Mouse (Mus musculus) midbrain, postnatal 0 days (tissue): ENCODE data around the gene Gm5089. TPM values are rescaled to one million over a fixed set of nuclear protein-coding genes. Genes with fewer than 3 reads are reported as not detected.

ENCODE experiments used
- ATAC-seq: fragments of 200-750 bp; cut with Nextera tagmentation; 2 replicates; pipeline ENCODE4 v1.8.0; 2017; ENCODE audit warnings: moderate number of reproducible peaks, mild to moderate bottlenecking, moderate TSS enrichment, moderate library complexity; ENCODE audit not compliant: low FRiP score
- DNase-seq: peaks from one replicate; pipeline ENCODE4 v3.0.0-alpha.2; 2015; ENCODE audit warnings: low spot score
- H3K27ac ChIP-seq: fragments of 300-500 bp; sonication (generic); 2 replicates; pipeline ENCODE4 v1.5.1; 2014; ENCODE audit warnings: low read depth, mild to moderate bottlenecking, low read length, mixed read lengths
- H3K27me3 ChIP-seq: fragments of 300-500 bp; sonication (generic); 2 replicates; pipeline ENCODE4 v1.6.1; 2014; ENCODE audit warnings: low read length, control low read depth, mixed read lengths; ENCODE audit not compliant: insufficient read depth
- H3K36me3 ChIP-seq: fragments of 300-500 bp; sonication (generic); 2 replicates; pipeline ENCODE4 v1.6.1; 2014; ENCODE audit warnings: low read length, control low read depth, mixed read lengths; ENCODE audit not compliant: insufficient read depth
- H3K4me1 ChIP-seq: fragments of 300-500 bp; sonication (generic); 2 replicates; pipeline ENCODE4 v1.6.1; 2014; ENCODE audit warnings: mild to moderate bottlenecking, control low read depth, antibody characterized with exemption, low read length, mixed read lengths; ENCODE audit not compliant: insufficient read depth
- H3K4me2 ChIP-seq: fragments of 300-500 bp; sonication (generic); 2 replicates; pipeline ENCODE4 v1.6.1; 2014; ENCODE audit warnings: low read depth, mild to moderate bottlenecking, low read length, mixed read lengths; ENCODE audit not compliant: poor library complexity, severe bottlenecking
- H3K4me3 ChIP-seq: fragments of 300-500 bp; sonication (generic); 2 replicates; pipeline ENCODE4 v1.5.1; 2014; ENCODE audit warnings: low read depth, mild to moderate bottlenecking, low read length, moderate library complexity
- H3K9ac ChIP-seq: fragments of 300-500 bp; sonication (generic); replicated peaks from 2 replicates; pipeline ENCODE4 v1.6.1; 2014; ENCODE audit warnings: mild to moderate bottlenecking, low read length, moderate library complexity, mixed read lengths; ENCODE audit not compliant: poor library complexity, severe bottlenecking
- H3K9me3 ChIP-seq: fragments of 300-500 bp; sonication (generic); 2 replicates; pipeline ENCODE4 v1.6.1; 2016; ENCODE audit warnings: low read length, control low read depth
- CTCF ChIP-seq: IDR thresholded peaks from 2 replicates; pipeline ENCODE4 v1.5.1; 2016; ENCODE audit warnings: antibody characterized with exemption, mild to moderate bottlenecking
- WGBS: fragments of 180-500 bp; shearing (Covaris S2); extraction: QIAGEN DNeasy Blood & Tissue Kit; methylation state at CpG from one replicate; pipeline ENCODE4 v1.1.7; 2014; 5-methylcytosine and 5-hydroxymethylcytosine counted together
- polyA plus RNA-seq: library from polyadenylated mRNA; unstranded; fragments of >200 nt; fragmentation: Nextera tagmentation; extraction: Ambion mirVana; gene quantifications from 2 replicates; pipeline ENCODE4 v1.2.1, GENCODE M21; 2015
- total RNA-seq: library from RNA; depleted of rRNA; stranded (reverse); fragments of >200 nt; gene quantifications from 2 replicates; pipeline ENCODE4 v1.2.3, GENCODE M21; 2014

Gm5089 gene
- total and polyA plus RNA-seq, 2 experiments from 2014 or later: 1.9 TPM; not detected in 1

DNA sequence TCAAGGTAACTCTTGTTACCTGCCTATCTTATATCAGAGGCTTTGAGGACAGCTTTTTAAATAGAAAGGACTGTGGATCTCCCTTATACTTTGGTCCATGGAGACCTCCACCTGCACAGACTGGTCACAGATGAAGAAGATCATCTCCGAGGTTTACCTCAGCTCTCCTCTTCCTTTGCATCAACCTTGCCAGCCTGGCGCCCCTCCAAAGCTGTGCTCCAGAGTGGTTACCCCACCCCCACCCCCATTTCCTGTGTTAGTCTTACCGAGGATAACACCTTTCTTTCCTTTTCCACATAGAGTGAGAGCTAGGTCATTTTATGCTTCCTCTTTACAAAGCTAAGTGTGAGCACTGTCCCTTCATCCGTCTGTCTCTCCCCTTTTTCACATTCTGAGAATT is 60.0 kb downstream of the Gm5089 start:
- no peak for ATAC-seq
- no peak overlapping the region for H3K27ac ChIP-seq
- DNase-seq: no peak
- H3K9ac ChIP-seq: no peak overlapping the region
- TF ChIP-seq CTCF: no peak
- no peak overlapping the region for H3K4me2 ChIP-seq
- no peaks in the 10 kb centered on the region for H3K9me3 ChIP-seq
- no peaks in the 10 kb centered on the region for H3K4me1 ChIP-seq
- no peak overlapping the region for H3K4me3 ChIP-seq
- 70% methylated on average over 4 of the region's 4 CpGs for WGBS
- H3K36me3 ChIP-seq: no peaks in the 10 kb centered on the region
- H3K27me3 ChIP-seq: peaks cover 36% of the 10 kb centered on the region

- 86% methylated on average over 13 of the region's 13 CpGs for WGBS
- H3K4me3 ChIP-seq: no peak overlapping the region
- TF ChIP-seq CTCF: no peak
- H3K4me2 ChIP-seq: no peak overlapping the region
- no peaks in the 10 kb centered on the region for H3K36me3 ChIP-seq
- ATAC-seq (no peak), DNase-seq (no peak)
- no peaks in the 10 kb centered on the region for H3K9me3 ChIP-seq
- peaks cover 45% of the 10 kb centered on the region for H3K27me3 ChIP-seq
- no peaks in the 10 kb centered on the region for H3K4me1 ChIP-seq
- no peak overlapping the region for H3K9ac ChIP-seq
- no peak overlapping the region for H3K27ac ChIP-seq
Observed at GRCm38 (mm10) chr14:122389684-122390370, 61.1 kb downstream of the Gm5089 start.

DNA sequence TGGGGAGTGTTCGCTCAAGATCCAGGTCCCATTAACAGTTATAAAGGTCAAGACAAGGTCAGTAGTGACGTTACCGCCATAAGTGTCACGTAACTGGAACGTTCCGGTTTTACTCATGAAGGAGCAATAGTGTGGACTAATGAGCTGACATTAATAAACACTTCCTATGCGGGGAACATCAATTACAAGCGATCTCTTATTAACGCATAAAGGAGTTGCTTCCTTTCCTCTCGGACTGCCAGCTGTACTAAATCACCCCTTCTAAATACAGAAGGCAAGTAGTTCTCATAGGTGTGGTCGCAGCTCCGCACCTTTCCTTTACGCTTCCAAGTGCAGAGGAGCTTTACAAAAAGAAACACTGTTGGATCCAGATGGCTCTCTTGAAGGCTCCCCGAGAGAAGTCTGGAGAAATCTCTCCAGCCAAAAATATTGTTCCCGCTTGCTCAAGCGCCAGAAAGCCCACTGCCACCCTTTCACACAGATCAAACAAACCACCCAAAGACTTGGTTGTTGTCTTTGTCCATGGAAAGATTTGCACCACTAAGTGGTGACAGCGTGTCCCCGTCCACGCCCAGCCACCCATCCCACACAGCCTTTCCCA is 62.4 kb downstream of the Gm5089 start:
- peak; percentile 63 for DNase-seq
- Histone ChIP-seq H3K36me3 (no peaks in the 10 kb centered on the region), H3K4me2 (no peak overlapping the region), H3K4me3 (no peak overlapping the region), H3K9ac (no peak overlapping the region), H3K9me3 (no peaks in the 10 kb centered on the region), H3K27me3 (peaks cover 55% of the 10 kb centered on the region), H3K27ac (no peak overlapping the region), H3K4me1 (no peaks in the 10 kb centered on the region)
- TF ChIP-seq CTCF: no peak
- no peak for ATAC-seq
- WGBS: 60% methylated on average over 19 of the region's 19 CpGs

DNA sequence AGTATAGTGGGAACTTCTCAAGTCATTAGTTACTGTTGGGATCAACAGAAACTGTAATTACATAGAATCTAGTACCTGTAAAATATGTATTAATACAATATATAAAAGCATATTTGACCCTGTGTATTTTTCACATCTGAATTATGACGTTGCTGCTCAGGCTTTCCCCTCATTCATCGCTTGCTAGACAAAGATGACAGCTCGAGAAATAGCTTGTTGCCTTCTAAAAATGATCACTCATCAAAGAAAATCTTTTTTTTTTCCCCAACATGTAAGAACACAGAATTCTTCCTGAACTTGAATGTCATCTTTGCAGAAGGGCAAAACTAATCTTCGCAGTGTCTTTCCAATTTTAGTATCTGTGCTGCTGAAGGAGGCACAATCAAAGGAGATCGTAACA is 63.1 kb downstream of the Gm5089 start:
- Histone ChIP-seq H3K27ac (no peak overlapping the region), H3K36me3 (no peaks in the 10 kb centered on the region), H3K4me1 (no peaks in the 10 kb centered on the region), H3K27me3 (peaks cover 58% of the 10 kb centered on the region), H3K4me3 (no peak overlapping the region), H3K4me2 (no peak overlapping the region), H3K9ac (no peak overlapping the region), H3K9me3 (no peaks in the 10 kb centered on the region)
- TF ChIP-seq CTCF: no peak
- WGBS: 79% methylated on average over 5 of the region's 5 CpGs
- ATAC-seq (no peak), DNase-seq (no peak)

- no peaks in the 10 kb centered on the region for H3K36me3 ChIP-seq
- no peaks in the 10 kb centered on the region for H3K9me3 ChIP-seq
- no peak overlapping the region for H3K27ac ChIP-seq
- 83% methylated on average over 17 of the region's 17 CpGs for WGBS
- no peak overlapping the region for H3K4me2 ChIP-seq
- DNase-seq: no peak
- no peak overlapping the region for H3K9ac ChIP-seq
- TF ChIP-seq CTCF: no peak
- ATAC-seq: no peak
- H3K27me3 ChIP-seq: peaks cover 62% of the 10 kb centered on the region
- H3K4me3 ChIP-seq: no peak overlapping the region
- H3K4me1 ChIP-seq: no peaks in the 10 kb centered on the region
Observed at GRCm38 (mm10) chr14:122386281-122387130, 64.4 kb downstream of the Gm5089 start.

GRCm38 (mm10) chr14:122385758-122386157 is 65.2 kb downstream of the Gm5089 start:
- peaks cover 65% of the 10 kb centered on the region for H3K27me3 ChIP-seq
- no peak overlapping the region for H3K4me2 ChIP-seq
- H3K9ac ChIP-seq: no peak overlapping the region
- no peaks in the 10 kb centered on the region for H3K4me1 ChIP-seq
- no peak overlapping the region for H3K4me3 ChIP-seq
- H3K27ac ChIP-seq: no peak overlapping the region
- no peak for DNase-seq
- H3K36me3 ChIP-seq: no peaks in the 10 kb centered on the region
- 92% methylated on average over 5 of the region's 5 CpGs for WGBS
- no peak for TF ChIP-seq CTCF
- ATAC-seq: no peak
- no peaks in the 10 kb centered on the region for H3K9me3 ChIP-seq
